Mouse (Mus musculus) limb, embryonic 12.5 days (tissue): ENCODE results near the gene Tmem117. TPM values are rescaled to one million over a fixed set of nuclear protein-coding genes. Genes with fewer than 3 reads are reported as not detected.
A peak's percentile ranks its signal among the peaks of the same experiment; 100 is the strongest.

Source experiments
- ATAC-seq: fragments of 200-750 bp; cut with Nextera tagmentation; 2 replicates; pipeline ENCODE4 v1.8.0; 2017; ENCODE audit warnings: low read depth, moderate TSS enrichment; ENCODE audit not compliant: insufficient number of reproducible peaks, insufficient read depth, low FRiP score, low TSS enrichment
- H3K27ac ChIP-seq: fragments of 300-500 bp; sonication (generic); 2 replicates; pipeline ENCODE4 v1.5.1; 2016; ENCODE audit warnings: mild to moderate bottlenecking, moderate library complexity
- H3K27me3 ChIP-seq: fragments of 300-500 bp; sonication (generic); 2 replicates; pipeline ENCODE4 v1.6.1; 2016; ENCODE audit warnings: mild to moderate bottlenecking, moderate library complexity
- H3K36me3 ChIP-seq: fragments of 300-500 bp; sonication (generic); 2 replicates; pipeline ENCODE4 v1.6.1; 2016; ENCODE audit warnings: mild to moderate bottlenecking, moderate library complexity
- H3K4me1 ChIP-seq: fragments of 300-500 bp; sonication (generic); replicated peaks from 2 replicates; pipeline ENCODE4 v1.6.1; 2016
- H3K4me2 ChIP-seq: fragments of 300-500 bp; sonication (generic); 2 replicates; pipeline ENCODE4 v1.6.1; 2016; ENCODE audit warnings: mild to moderate bottlenecking, moderate library complexity
- H3K4me3 ChIP-seq: fragments of 300-500 bp; sonication (generic); replicated peaks from 2 replicates; pipeline ENCODE4 v1.5.1; 2016; ENCODE audit warnings: mild to moderate bottlenecking
- H3K9ac ChIP-seq: fragments of 300-500 bp; sonication (generic); replicated peaks from 2 replicates; pipeline ENCODE4 v1.6.1; 2016; ENCODE audit warnings: mild to moderate bottlenecking, moderate library complexity
- H3K9me3 ChIP-seq: fragments of 300-500 bp; sonication (generic); 2 replicates; pipeline ENCODE4 v1.6.1; 2016; ENCODE audit warnings: mild to moderate bottlenecking, moderate library complexity
- WGBS: fragments of 180-500 bp; shearing (Covaris S2); methylation state at CpG from one replicate; pipeline ENCODE4 v1.1.7; 2016; 5-methylcytosine and 5-hydroxymethylcytosine counted together
- polyA plus RNA-seq: library from polyadenylated mRNA; unstranded; fragments of >200 nt; fragmentation: Nextera tagmentation; extraction: Ambion mirVana; gene quantifications from 2 replicates; pipeline ENCODE4 v1.2.1, GENCODE M21; 2016

The Tmem117 gene
- polyA plus RNA-seq, 1 experiment from 2014 or later: 3.7 TPM

DNA sequence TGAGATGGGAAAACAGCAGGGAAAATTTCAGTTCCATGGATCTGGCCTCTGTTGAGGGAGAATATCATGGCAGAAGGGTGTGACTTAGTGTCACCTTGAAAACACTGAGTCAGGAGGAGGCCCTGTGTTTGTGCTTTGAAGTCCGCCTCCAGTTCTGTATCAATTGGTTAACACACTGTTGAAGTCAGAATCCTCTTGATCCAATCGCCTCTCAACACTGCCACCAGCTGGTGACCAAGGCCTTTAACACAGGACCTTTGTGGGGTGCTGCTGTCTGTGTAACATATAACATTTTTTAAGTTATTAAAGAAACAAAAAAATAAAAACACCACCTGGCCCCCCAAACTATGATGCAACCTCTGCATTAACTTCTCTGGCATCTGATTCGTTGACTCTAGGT is 27.7 kb upstream of the Tmem117 start:
- H3K4me2 ChIP-seq: no peak overlapping the region
- no peaks in the 10 kb centered on the region for H3K9me3 ChIP-seq
- H3K4me1 ChIP-seq: no peaks in the 10 kb centered on the region
- no peak overlapping the region for H3K4me3 ChIP-seq
- no peak for ATAC-seq
- no peak overlapping the region for H3K27ac ChIP-seq
- no peak overlapping the region for H3K9ac ChIP-seq
- H3K36me3 ChIP-seq: no peaks in the 10 kb centered on the region
- 23% methylated on average over 3 of the region's 3 CpGs for WGBS
- H3K27me3 ChIP-seq: no peaks in the 10 kb centered on the region

DNA sequence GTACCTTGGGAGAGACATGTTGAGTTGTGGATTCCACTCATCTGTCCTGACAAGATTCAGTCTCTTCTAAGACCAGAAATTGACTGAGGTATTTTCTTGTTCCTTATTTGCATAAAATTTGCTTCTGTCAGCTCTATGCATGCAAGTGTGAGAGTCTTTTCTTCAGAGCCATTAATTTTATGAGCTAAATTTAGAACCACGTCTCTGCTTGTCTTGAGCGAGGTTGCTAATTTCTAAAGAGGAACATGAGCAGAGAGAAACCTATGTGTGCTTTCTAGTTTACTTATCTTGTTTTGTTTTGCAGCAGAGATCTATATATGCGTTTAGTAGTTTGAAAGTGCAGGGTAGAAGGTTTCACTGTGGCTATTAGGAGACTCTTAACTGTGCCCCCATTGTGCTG is 26.6 kb upstream of the Tmem117 start:
- Histone ChIP-seq H3K4me2 (no peak overlapping the region), H3K27me3 (no peaks in the 10 kb centered on the region), H3K9ac (no peak overlapping the region), H3K27ac (no peak overlapping the region), H3K36me3 (no peaks in the 10 kb centered on the region), H3K4me1 (no peaks in the 10 kb centered on the region), H3K9me3 (no peaks in the 10 kb centered on the region), H3K4me3 (no peak overlapping the region)
- 64% methylated on average over 3 of the region's 3 CpGs for WGBS
- ATAC-seq: no peak

DNA sequence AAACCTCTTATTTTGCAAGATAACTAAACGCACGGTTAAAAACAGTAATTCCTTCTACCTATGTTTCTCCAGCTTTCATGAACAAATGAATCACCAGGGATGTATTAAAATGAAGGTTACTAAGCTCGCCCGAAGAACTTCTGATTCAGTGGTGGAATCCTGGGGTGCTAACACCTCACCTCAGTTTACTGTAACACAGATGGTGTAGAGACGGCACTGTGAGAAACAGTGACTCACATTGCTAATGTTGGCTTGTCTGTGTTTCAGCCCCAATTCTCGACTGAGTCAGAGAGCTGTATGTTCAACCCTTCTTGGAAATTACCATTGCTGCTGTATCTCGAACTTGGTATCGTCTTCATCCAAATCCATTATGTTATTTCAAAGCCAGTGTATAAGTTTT is 21.3 kb upstream of the Tmem117 start:
- WGBS: 92% methylated on average over 8 of the region's 8 CpGs
- H3K9ac ChIP-seq: no peak overlapping the region
- H3K4me1 ChIP-seq: no peaks in the 10 kb centered on the region
- no peaks in the 10 kb centered on the region for H3K27me3 ChIP-seq
- no peak overlapping the region for H3K4me2 ChIP-seq
- H3K4me3 ChIP-seq: no peak overlapping the region
- H3K36me3 ChIP-seq: no peaks in the 10 kb centered on the region
- no peak overlapping the region for H3K27ac ChIP-seq
- no peak for ATAC-seq
- no peaks in the 10 kb centered on the region for H3K9me3 ChIP-seq

DNA sequence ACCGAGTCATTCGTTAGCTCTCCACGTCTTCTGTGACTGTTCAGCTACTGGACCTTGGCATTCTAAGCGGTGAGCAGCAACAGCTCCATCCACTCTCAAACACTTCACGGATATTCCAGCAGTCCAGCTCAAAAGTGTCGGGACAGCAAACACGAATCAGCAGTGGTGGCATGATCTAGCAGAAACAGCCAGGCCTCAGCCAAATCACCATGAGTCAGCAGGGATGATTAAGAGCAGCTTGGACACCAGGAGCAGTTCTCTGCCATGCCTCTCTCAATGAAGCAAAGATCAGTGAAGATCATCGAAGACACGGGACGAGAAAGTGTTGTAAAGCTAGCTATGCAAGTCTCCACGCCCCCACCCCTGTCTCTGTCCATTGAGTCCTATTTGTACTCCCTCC is 13.0 kb upstream of the Tmem117 start:
- Histone ChIP-seq H3K9me3 (no peaks in the 10 kb centered on the region), H3K4me1 (no peaks in the 10 kb centered on the region)

DNA sequence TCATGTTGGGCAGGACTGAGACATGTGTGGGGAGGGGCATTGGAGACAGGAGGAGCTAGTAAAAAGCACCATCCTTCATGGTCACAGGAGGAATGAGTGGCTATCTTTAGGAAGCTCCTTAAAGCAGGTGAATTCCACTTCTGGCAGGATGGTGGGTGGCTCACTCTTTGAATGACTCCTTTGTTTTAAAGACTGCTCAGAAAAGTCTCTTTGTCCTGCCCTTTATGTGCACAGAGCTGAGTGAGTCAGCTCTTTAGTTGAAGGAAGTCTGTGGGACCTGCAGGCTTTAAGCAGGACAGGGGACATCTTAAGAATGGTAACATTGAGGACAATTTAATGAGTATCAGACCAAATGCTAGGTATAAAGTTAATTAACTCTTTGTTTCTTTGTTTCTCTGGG is 8.1 kb upstream of the Tmem117 start:
- Histone ChIP-seq H3K36me3 (no peaks in the 10 kb centered on the region), H3K27ac (no peak overlapping the region), H3K4me2 (no peak overlapping the region), H3K4me1 (no peaks in the 10 kb centered on the region), H3K9me3 (no peaks in the 10 kb centered on the region), H3K4me3 (no peak overlapping the region), H3K9ac (no peak overlapping the region), H3K27me3 (no peaks in the 10 kb centered on the region)
- ATAC-seq: no peak

More for the DNA sequence above, 13.0 kb upstream of the Tmem117 start:
- no peak overlapping the region for H3K4me2 ChIP-seq
- WGBS: 92% methylated on average over 11 of the region's 11 CpGs
- no peak overlapping the region for H3K9ac ChIP-seq
- no peak overlapping the region for H3K4me3 ChIP-seq
- H3K27me3 ChIP-seq: no peaks in the 10 kb centered on the region
- H3K27ac ChIP-seq: no peak overlapping the region
- no peak for ATAC-seq
- H3K36me3 ChIP-seq: no peaks in the 10 kb centered on the region

DNA sequence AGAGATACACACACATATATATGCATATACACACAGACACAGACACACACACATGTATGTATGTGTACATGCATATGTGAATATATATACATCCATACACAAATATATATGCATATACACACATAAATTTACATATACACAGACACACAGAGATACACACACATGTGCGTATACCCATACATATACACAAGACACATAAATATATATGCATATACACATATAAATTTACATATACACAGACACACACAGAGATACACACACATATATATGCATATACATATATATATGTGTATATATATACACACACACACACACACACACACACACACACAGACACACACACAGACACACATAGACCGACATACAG is 586 bp upstream of the Tmem117 start:
- Histone ChIP-seq H3K27ac (no peak overlapping the region), H3K9me3 (no peaks in the 10 kb centered on the region), H3K27me3 (peaks cover 34% of the 10 kb centered on the region), H3K36me3 (no peaks in the 10 kb centered on the region), H3K4me2 (peak overlapping the region; percentile 99), H3K4me1 (no peaks in the 10 kb centered on the region), H3K4me3 (peak overlapping the region; percentile 80), H3K9ac (peak overlapping the region; percentile 86)
- WGBS: 54% methylated on average over 2 of the region's 2 CpGs
- no peak; the same call in 1 of the 2 replicates for ATAC-seq

DNA sequence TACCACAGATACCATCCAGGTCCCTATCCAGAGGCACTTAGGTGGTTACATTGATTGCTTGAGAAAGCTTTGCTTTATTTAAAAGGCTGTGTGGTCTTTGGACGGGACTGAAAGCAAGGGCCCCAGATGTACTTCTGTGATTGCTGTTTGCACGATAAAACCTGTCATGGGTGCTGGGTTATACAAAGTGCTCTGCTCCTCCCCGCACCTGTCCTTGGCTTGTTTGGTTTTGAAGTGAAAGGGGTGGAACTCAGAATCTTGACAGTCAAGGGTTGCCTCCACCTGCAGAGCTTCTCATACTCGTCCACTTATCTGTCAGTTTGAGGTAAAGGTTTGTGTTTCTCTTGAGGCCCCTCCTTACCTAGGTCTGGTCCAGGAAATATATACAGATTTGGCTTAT is 1.5 kb downstream of the Tmem117 start:
- H3K36me3 ChIP-seq: no peaks in the 10 kb centered on the region
- no peak for ATAC-seq
- 81% methylated on average over 4 of the region's 4 CpGs for WGBS
- H3K4me1 ChIP-seq: no peaks in the 10 kb centered on the region
- H3K27ac ChIP-seq: no peak overlapping the region
- H3K9ac ChIP-seq: no peak overlapping the region
- no peak overlapping the region for H3K4me2 ChIP-seq
- H3K27me3 ChIP-seq: peaks cover 34% of the 10 kb centered on the region
- H3K9me3 ChIP-seq: no peaks in the 10 kb centered on the region
- H3K4me3 ChIP-seq: no peak overlapping the region

DNA sequence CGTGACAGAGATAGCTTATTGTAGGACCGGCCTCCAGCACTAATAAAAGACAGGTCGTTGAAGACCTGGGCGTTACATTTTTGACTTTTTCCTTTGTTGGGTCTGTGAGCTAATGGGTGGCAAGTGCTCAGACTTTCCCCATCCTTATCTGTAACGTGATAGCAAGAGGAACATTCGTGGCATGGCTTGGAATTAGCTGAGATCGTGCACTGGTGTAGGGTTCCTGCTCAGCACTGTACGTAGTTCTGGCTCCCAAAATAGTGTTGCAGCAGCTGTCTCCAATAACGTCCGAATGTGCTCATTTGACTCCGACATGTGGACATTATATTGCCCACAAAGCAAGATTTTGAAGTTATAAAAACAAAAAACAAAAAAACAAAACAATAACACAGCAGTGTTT is 5.5 kb downstream of the Tmem117 start:
- Histone ChIP-seq H3K4me2 (no peak overlapping the region), H3K4me1 (no peaks in the 10 kb centered on the region), H3K27me3 (peaks cover 19% of the 10 kb centered on the region), H3K27ac (no peak overlapping the region), H3K9me3 (no peaks in the 10 kb centered on the region), H3K9ac (no peak overlapping the region), H3K36me3 (no peaks in the 10 kb centered on the region), H3K4me3 (no peak overlapping the region)
- no peak for ATAC-seq
- 71% methylated on average over 11 of the region's 11 CpGs for WGBS

DNA sequence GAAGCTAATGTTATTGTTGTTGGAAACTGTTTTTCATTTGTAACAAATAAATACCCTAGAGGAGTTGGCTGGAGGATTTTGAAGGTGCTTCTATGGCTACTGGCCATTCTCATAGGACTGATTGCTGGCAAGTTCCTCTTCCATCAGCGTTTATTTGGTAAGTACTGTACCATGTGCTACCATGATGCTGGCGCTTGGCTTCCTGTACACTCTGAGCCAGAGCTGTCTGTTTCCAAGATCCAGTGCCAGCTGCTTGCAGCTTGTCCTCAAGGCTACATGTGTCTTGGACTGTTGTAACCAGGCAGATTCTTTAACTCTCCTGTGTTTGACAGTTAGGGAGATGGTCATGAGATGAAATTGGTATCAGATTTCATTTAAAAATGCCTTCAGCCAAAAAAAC is 9.2 kb downstream of the Tmem117 start:
- no peak overlapping the region for H3K27ac ChIP-seq
- no peaks in the 10 kb centered on the region for H3K9me3 ChIP-seq
- 87% methylated on average over 2 of the region's 2 CpGs for WGBS
- ATAC-seq: no peak
- H3K4me1 ChIP-seq: no peaks in the 10 kb centered on the region
- no peak overlapping the region for H3K9ac ChIP-seq
- no peaks in the 10 kb centered on the region for H3K36me3 ChIP-seq
- no peak overlapping the region for H3K4me2 ChIP-seq
- no peak overlapping the region for H3K4me3 ChIP-seq
- H3K27me3 ChIP-seq: no peaks in the 10 kb centered on the region

DNA sequence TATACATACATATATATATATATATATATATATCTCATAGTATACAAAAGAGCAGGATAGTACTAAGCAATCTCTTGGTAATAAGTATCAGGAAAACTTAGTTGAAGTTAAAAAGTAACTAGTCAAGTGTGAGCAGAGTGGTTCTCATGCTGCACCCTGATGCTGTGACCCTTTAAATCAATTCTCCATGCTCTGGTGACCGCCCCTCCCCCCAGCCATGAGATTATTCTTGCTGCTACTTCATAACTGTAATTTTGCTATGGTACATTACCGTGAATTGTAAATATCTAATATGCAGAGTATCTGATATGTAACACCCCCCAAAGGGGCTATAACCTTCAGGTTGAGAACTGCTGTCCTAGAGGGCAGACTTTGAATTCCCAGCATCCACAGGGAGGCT is 10.1 kb downstream of the Tmem117 start:
- H3K27me3 ChIP-seq: no peaks in the 10 kb centered on the region
- no peak overlapping the region for H3K4me2 ChIP-seq
- 85% methylated on average over 2 of the region's 2 CpGs for WGBS
- no peak overlapping the region for H3K4me3 ChIP-seq
- H3K36me3 ChIP-seq: no peaks in the 10 kb centered on the region
- H3K9ac ChIP-seq: no peak overlapping the region
- no peak overlapping the region for H3K27ac ChIP-seq
- H3K9me3 ChIP-seq: no peaks in the 10 kb centered on the region
- ATAC-seq: no peak
- no peaks in the 10 kb centered on the region for H3K4me1 ChIP-seq

DNA sequence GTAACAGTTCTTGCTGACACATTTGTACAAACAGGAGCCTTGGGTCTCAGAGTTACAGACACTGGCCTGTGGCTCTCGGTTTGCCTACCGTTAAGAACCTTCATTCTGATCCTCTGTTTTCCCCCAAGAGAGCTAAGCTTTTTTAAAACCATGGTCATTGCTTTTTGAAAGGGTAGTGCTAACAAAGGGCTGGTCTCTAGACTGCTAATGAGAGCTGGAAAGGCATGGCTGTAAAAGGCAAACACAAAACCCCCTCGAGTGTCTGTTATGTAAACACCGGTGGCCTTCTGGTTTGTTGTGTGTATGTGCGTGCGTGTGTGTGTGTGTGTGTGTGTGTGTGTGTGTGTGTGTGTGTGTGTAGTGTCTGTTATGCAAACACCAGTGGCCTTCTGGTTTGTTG is 17.0 kb downstream of the Tmem117 start:
- H3K4me2 ChIP-seq: no peak overlapping the region

DNA sequence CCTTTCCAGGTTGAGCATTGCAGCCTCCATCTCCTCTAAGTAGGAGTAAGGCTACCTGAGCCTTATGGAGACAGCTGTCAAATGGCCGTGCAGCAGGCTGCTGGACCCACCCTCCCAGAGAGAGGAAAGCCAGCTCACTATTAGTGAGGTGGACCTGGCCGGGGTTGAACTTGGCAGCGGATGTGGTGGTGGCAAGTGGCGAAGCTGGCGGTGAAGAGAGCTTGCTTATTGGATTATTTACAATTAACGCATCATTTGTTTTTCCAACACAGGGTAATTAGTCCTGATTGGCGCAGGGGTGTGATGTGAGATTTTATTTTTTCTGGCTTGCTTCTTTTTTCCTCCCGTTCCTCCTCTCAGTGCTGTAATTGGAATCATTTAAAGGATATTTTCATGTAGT is 19.4 kb downstream of the Tmem117 start:
- H3K27me3 ChIP-seq: no peaks in the 10 kb centered on the region
- 80% methylated on average over 8 of the region's 8 CpGs for WGBS

More for the DNA sequence above, 17.0 kb downstream of the Tmem117 start:
- H3K36me3 ChIP-seq: no peaks in the 10 kb centered on the region
- no peak overlapping the region for H3K9ac ChIP-seq
- ATAC-seq: no peak
- WGBS: 38% methylated on average over 6 of the region's 6 CpGs
- no peaks in the 10 kb centered on the region for H3K9me3 ChIP-seq
- H3K4me3 ChIP-seq: no peak overlapping the region
- H3K27ac ChIP-seq: 0 out of 2 replicates have a peak overlapping the region, but pooled peaks have one; percentile 17
- no peaks in the 10 kb centered on the region for H3K27me3 ChIP-seq
- H3K4me1 ChIP-seq: no peaks in the 10 kb centered on the region

More for the DNA sequence above, 19.4 kb downstream of the Tmem117 start:
- no peak overlapping the region for H3K4me3 ChIP-seq
- no peaks in the 10 kb centered on the region for H3K36me3 ChIP-seq
- no peak for ATAC-seq
- H3K4me1 ChIP-seq: no peaks in the 10 kb centered on the region
- no peak overlapping the region for H3K4me2 ChIP-seq
- H3K9me3 ChIP-seq: no peaks in the 10 kb centered on the region
- H3K9ac ChIP-seq: no peak overlapping the region
- H3K27ac ChIP-seq: no peak overlapping the region
